Mouse (Mus musculus): ENCODE data around the gene Slc25a12.

Slc25a12 gene

GRCm38 (mm10) chr2:71350181-71350580 lies 17.4 kb downstream of the Slc25a12 start:
- DNase-seq (ENCODE audit: low read depth, low spot score), result no peak

- no peak for DNase-seq (ENCODE audit: low read depth, low spot score)
Observed at GRCm38 (mm10) chr2:71349511-71349910, 18.0 kb downstream of the Slc25a12 start.

GRCm38 (mm10) chr2:71347732-71348490 lies 19.6 kb downstream of the Slc25a12 start:
- no peak for DNase-seq (ENCODE audit: low read depth, low spot score)

- DNase-seq (ENCODE audit: low read depth, low spot score), result no peak
Observed at GRCm38 (mm10) chr2:71347160-71347559, 20.4 kb downstream of the Slc25a12 start.

GRCm38 (mm10) chr2:71343884-71344640 lies 23.5 kb downstream of the Slc25a12 start:
- DNase-seq (ENCODE audit: low read depth, low spot score), result no peak

GRCm38 (mm10) chr2:71340126-71340525 lies 27.4 kb downstream of the Slc25a12 start:
- no peak for DNase-seq (ENCODE audit: low read depth, low spot score)

GRCm38 (mm10) chr2:71338145-71338796 lies 29.3 kb downstream of the Slc25a12 start:
- no peak for DNase-seq (ENCODE audit: low read depth, low spot score)

GRCm38 (mm10) chr2:71336631-71337030 lies 30.9 kb downstream of the Slc25a12 start:
- no peak for DNase-seq (ENCODE audit: low read depth, low spot score)

- no peak for DNase-seq (ENCODE audit: low read depth, low spot score)
Observed at GRCm38 (mm10) chr2:71336209-71336608, 31.3 kb downstream of the Slc25a12 start.

- DNase-seq (ENCODE audit: low read depth, low spot score), result no peak
Observed at GRCm38 (mm10) chr2:71333986-71334822, 33.3 kb downstream of the Slc25a12 start.

GRCm38 (mm10) chr2:71329761-71330160 lies 37.8 kb downstream of the Slc25a12 start:
- DNase-seq (ENCODE audit: low read depth, low spot score), result no peak

- no peak for DNase-seq (ENCODE audit: low read depth, low spot score)
Observed at GRCm38 (mm10) chr2:71328391-71329160, 39.0 kb downstream of the Slc25a12 start.

GRCm38 (mm10) chr2:71327715-71328114 lies 39.8 kb downstream of the Slc25a12 start:
- DNase-seq (ENCODE audit: low read depth, low spot score), result no peak

GRCm38 (mm10) chr2:71326766-71327464 lies 40.6 kb downstream of the Slc25a12 start:
- no peak for DNase-seq (ENCODE audit: low read depth, low spot score)

- no peak for DNase-seq (ENCODE audit: low read depth, low spot score)
Observed at GRCm38 (mm10) chr2:71323886-71324285, 43.7 kb downstream of the Slc25a12 start.

- DNase-seq (ENCODE audit: low read depth, low spot score), result no peak
Observed at GRCm38 (mm10) chr2:71321486-71321885, 46.1 kb downstream of the Slc25a12 start.

- no peak for DNase-seq (ENCODE audit: low read depth, low spot score)
Observed at GRCm38 (mm10) chr2:71316116-71316789, 51.3 kb downstream of the Slc25a12 start.

- no peak for DNase-seq (ENCODE audit: low read depth, low spot score)
Observed at GRCm38 (mm10) chr2:71315022-71315421, 52.5 kb downstream of the Slc25a12 start.

- DNase-seq (ENCODE audit: low read depth, low spot score), result no peak
Observed at GRCm38 (mm10) chr2:71314080-71314479, 53.5 kb downstream of the Slc25a12 start.

GRCm38 (mm10) chr2:71312067-71312466 lies 55.5 kb downstream of the Slc25a12 start:
- no peak for DNase-seq (ENCODE audit: low read depth, low spot score)

Data from telencephalon, adult 2 months (tissue).